Mouse (Mus musculus): ENCODE data around the gene Hoxa5. TPM values are rescaled to one million over a fixed set of nuclear protein-coding genes. Genes with fewer than 3 reads are reported as not detected.
A peak's percentile ranks its signal among the peaks of the same experiment; 100 is the strongest.

Gene Hoxa5
- total RNA-seq, 2 experiments from 2014 or later: 1.9 to 3.5 TPM

DNA sequence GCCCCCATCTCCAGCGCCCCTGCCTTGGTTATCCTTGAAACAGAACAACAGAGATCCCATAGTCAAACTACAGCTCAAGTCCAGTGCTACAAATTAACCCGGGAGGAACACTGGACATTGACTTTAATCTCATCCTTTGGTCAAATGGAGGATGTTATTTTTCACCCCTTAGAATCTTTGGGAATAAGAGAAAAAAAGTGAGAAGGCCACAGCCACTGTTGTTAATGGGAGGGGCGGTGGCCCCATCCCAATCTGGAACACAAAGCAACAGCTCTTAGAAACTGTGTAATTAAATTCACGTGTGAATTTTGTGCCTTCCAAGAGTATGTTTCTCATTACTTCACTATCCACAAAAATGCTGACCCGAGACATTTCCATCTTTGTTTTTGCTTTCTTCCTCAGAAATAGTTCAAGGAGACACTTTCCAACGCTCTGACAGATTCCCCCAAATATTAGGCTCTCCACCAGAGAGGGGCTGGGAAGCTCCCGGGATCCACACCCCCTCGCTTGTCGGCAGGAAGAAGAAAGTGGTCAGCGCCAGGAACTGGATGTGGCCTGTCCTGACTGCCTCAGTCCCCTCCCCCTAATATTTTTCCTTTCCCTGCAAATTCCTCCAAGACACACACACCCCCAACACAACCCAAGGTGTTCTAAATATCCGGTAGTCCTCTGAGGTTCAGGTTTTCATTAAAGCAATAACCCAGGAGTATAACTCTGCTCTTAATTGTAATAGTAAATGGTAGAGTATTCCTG is 23.3 kb upstream of the Hoxa5 start:
- no peak for DNase-seq

- no peak for DNase-seq
These were observed 22.3 kb upstream of the Hoxa5 start for GRCm38 (mm10) chr6:52226569-52227257.

- peak; percentile 85 for DNase-seq
These were observed 21.5 kb upstream of the Hoxa5 start for GRCm38 (mm10) chr6:52225612-52226568.

GRCm38 (mm10) chr6:52224895-52225611 is 20.7 kb upstream of the Hoxa5 start:
- peak; percentile 6 for DNase-seq

- DNase-seq: peak; percentile 8
These were observed 19.8 kb upstream of the Hoxa5 start for GRCm38 (mm10) chr6:52223939-52224760.

GRCm38 (mm10) chr6:52222729-52223128 is 18.3 kb upstream of the Hoxa5 start:
- peak; percentile 11 for DNase-seq

- no peak for DNase-seq
These were observed 17.8 kb upstream of the Hoxa5 start for GRCm38 (mm10) chr6:52221993-52222685.

- peak; percentile 88 for DNase-seq
These were observed 17.1 kb upstream of the Hoxa5 start, which contains the start of gene Hoxa7 for GRCm38 (mm10) chr6:52221337-52221992. TSS of gene Hoxa7 (minus strand) at chr6:52221854.

GRCm38 (mm10) chr6:52220865-52221310 is 16.5 kb upstream of the Hoxa5 start:
- no peak for DNase-seq

DNA sequence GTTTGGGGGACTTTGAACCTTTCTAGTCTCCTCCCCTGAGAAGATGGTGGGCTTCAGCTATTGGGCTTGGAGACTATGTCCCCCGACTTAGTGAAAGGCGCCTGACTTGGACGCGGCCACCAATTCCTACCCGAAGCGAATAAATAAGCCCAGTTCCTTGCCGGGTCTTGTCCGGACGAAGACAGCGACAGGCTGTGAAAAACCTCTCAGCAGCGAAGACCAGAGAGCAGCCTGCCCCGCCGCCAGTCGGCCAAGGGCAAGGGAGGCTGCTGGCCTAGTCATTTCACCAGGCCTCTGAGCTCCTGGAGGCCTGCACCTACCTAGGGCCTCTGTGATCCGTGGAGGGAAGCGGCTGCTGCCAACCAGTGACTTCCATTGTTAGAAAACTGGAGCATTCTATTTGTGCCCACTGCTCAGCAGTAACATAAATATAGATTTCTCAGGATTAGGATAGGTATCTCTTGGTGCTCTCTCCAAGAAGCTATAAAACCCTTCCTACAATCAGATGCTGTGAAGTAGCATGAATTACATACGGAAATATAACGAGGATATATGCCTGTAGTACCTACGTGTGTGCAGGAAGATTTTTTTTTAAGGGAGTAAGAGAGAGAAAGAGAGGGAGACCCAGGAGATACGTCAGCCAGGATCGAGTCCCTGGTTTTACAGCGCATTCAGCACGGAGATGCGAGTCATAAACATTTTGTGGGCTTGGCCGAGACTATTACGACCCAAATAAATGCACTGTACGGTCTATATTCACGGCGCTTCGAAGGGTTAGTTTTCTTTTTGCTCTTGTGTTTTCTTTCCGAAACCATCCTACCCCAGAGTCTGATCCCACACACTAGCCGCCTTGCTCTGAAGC is 15.8 kb upstream of the Hoxa5 start:
- no peak for DNase-seq

GRCm38 (mm10) chr6:52219234-52219942 is 15.0 kb upstream of the Hoxa5 start:
- no peak for DNase-seq

GRCm38 (mm10) chr6:52218643-52219215 is 14.3 kb upstream of the Hoxa5 start:
- no peak for DNase-seq

- no peak for DNase-seq
These were observed 13.7 kb upstream of the Hoxa5 start for GRCm38 (mm10) chr6:52217895-52218642.

GRCm38 (mm10) chr6:52217459-52217768 is 13.0 kb upstream of the Hoxa5 start:
- DNase-seq: peak; percentile 86

GRCm38 (mm10) chr6:52216691-52217458 is 12.5 kb upstream of the Hoxa5 start:
- DNase-seq: no peak
